Mouse (Mus musculus) bone marrow macrophage, adult 2 months (primary cell): ENCODE data around the gene Ctnnd2.

Experiments
- CTCF ChIP-seq: IDR thresholded peaks from 2 replicates; pipeline ENCODE4 v1.5.1; 2012; ENCODE audit warnings: low read depth, mild to moderate bottlenecking, low read length, moderate library complexity
- POLR2A ChIP-seq: IDR thresholded peaks from 2 replicates; pipeline ENCODE4 v1.6.1; 2012; ENCODE audit warnings: mild to moderate bottlenecking, low read depth, low read length, borderline replicate concordance

GRCm38 (mm10) chr15:30785706-30786320 lies 613.4 kb downstream of the Ctnnd2 start:
- TF ChIP-seq CTCF (no peak), POLR2A (no peak)
